Mouse (Mus musculus): ENCODE measurements at regions not wholly inside any gene's neighbourhood (a gene's known extent, or its start where the extent isn't known, plus 50 kb on each side); places are given as distances from the start of the nearest gene placed in this dataset.

GRCm38 (mm10) chr2:74264963-74265362 lies 314.3 kb downstream of the Lnpk start:
- no peaks in the 10 kb centered on the region for H3K4me1 ChIP-seq (ENCODE audit: control insufficient read depth, insufficient read depth, low read length)
- H3K4me3 ChIP-seq (ENCODE audit: insufficient read depth, low read length), result no peak overlapping the region
- TF ChIP-seq CTCF (IDR thresholded peaks at IDR 0.05; ENCODE audit: borderline replicate concordance, insufficient read depth, low read length), result no peak
- no peak for TF ChIP-seq POLR2A (IDR thresholded peaks at IDR 0.05; ENCODE audit: low read depth, low read length)
- no peak overlapping the region for H3K27ac ChIP-seq (ENCODE audit: insufficient read depth, low read length)

- TF ChIP-seq CTCF (IDR thresholded peaks at IDR 0.05; ENCODE audit: borderline replicate concordance, insufficient read depth, low read length), result no peak
- no peak for TF ChIP-seq POLR2A (IDR thresholded peaks at IDR 0.05; ENCODE audit: low read depth, low read length)
- H3K4me1 ChIP-seq (ENCODE audit: control insufficient read depth, insufficient read depth, low read length), result no peaks in the 10 kb centered on the region
- H3K4me3 ChIP-seq (ENCODE audit: insufficient read depth, low read length), result no peak overlapping the region
- H3K27ac ChIP-seq (ENCODE audit: insufficient read depth, low read length), result no peak overlapping the region
These were observed 322.0 kb downstream of the Lnpk start for GRCm38 (mm10) chr2:74257034-74257781.

- H3K27ac ChIP-seq (ENCODE audit: insufficient read depth, low read length), result no peak overlapping the region
- peaks cover 8% of the 10 kb centered on the region for H3K4me1 ChIP-seq (ENCODE audit: control insufficient read depth, insufficient read depth, low read length)
- TF ChIP-seq CTCF (IDR thresholded peaks at IDR 0.05; ENCODE audit: borderline replicate concordance, insufficient read depth, low read length), result no peak
- H3K4me3 ChIP-seq (ENCODE audit: insufficient read depth, low read length), result no peak overlapping the region
These were observed 331.7 kb downstream of the Lnpk start for GRCm38 (mm10) chr2:74247521-74247920.

- H3K4me3 ChIP-seq (ENCODE audit: insufficient read depth, low read length), result no peak overlapping the region
- H3K4me1 ChIP-seq (ENCODE audit: control insufficient read depth, insufficient read depth, low read length), result peaks cover 8% of the 10 kb centered on the region
- no peak for TF ChIP-seq CTCF (IDR thresholded peaks at IDR 0.05; ENCODE audit: borderline replicate concordance, insufficient read depth, low read length)
- no peak for TF ChIP-seq POLR2A (IDR thresholded peaks at IDR 0.05; ENCODE audit: low read depth, low read length)
- no peak overlapping the region for H3K27ac ChIP-seq (ENCODE audit: insufficient read depth, low read length)
These were observed 332.6 kb downstream of the Lnpk start for GRCm38 (mm10) chr2:74246631-74247030.

GRCm38 (mm10) chr2:74244203-74244602 lies 333.1 kb upstream of the Atp5g3 start:
- 0 out of 2 replicates have a peak overlapping the region, but pooled peaks have one; percentile 6 for H3K27ac ChIP-seq (ENCODE audit: insufficient read depth, low read length)
- H3K4me1 ChIP-seq (ENCODE audit: control insufficient read depth, insufficient read depth, low read length), result peaks cover 8% of the 10 kb centered on the region
- no peak overlapping the region for H3K4me3 ChIP-seq (ENCODE audit: insufficient read depth, low read length)
- TF ChIP-seq CTCF (IDR thresholded peaks at IDR 0.05; ENCODE audit: borderline replicate concordance, insufficient read depth, low read length) (no peak), POLR2A (IDR thresholded peaks at IDR 0.05; ENCODE audit: low read depth, low read length) (no peak)

- TF ChIP-seq CTCF (IDR thresholded peaks at IDR 0.05; ENCODE audit: borderline replicate concordance, insufficient read depth, low read length), result no peak
- no peak for TF ChIP-seq POLR2A (IDR thresholded peaks at IDR 0.05; ENCODE audit: low read depth, low read length)
- H3K27ac ChIP-seq (ENCODE audit: insufficient read depth, low read length), result 0 out of 2 replicates have a peak overlapping the region, but pooled peaks have one; percentile 6
- peaks cover 8% of the 10 kb centered on the region for H3K4me1 ChIP-seq (ENCODE audit: control insufficient read depth, insufficient read depth, low read length)
- no peak overlapping the region for H3K4me3 ChIP-seq (ENCODE audit: insufficient read depth, low read length)
These were observed 332.7 kb upstream of the Atp5g3 start for GRCm38 (mm10) chr2:74243801-74244200.

- no peak overlapping the region for H3K27ac ChIP-seq (ENCODE audit: insufficient read depth, low read length)
- peaks cover 8% of the 10 kb centered on the region for H3K4me1 ChIP-seq (ENCODE audit: control insufficient read depth, insufficient read depth, low read length)
- H3K4me3 ChIP-seq (ENCODE audit: insufficient read depth, low read length), result no peak overlapping the region
- TF ChIP-seq CTCF (IDR thresholded peaks at IDR 0.05; ENCODE audit: borderline replicate concordance, insufficient read depth, low read length), result no peak
- TF ChIP-seq POLR2A (IDR thresholded peaks at IDR 0.05; ENCODE audit: low read depth, low read length), result no peak
These were observed 328.5 kb upstream of the Atp5g3 start for GRCm38 (mm10) chr2:74239586-74239985.

GRCm38 (mm10) chr2:74217437-74217836 lies 306.3 kb upstream of the Atp5g3 start:
- no peaks in the 10 kb centered on the region for H3K4me1 ChIP-seq (ENCODE audit: control insufficient read depth, insufficient read depth, low read length)
- no peak for TF ChIP-seq CTCF (IDR thresholded peaks at IDR 0.05; ENCODE audit: borderline replicate concordance, insufficient read depth, low read length)
- no peak for TF ChIP-seq POLR2A (IDR thresholded peaks at IDR 0.05; ENCODE audit: low read depth, low read length)
- H3K4me3 ChIP-seq (ENCODE audit: insufficient read depth, low read length), result no peak overlapping the region
- H3K27ac ChIP-seq (ENCODE audit: insufficient read depth, low read length), result no peak overlapping the region

- Histone ChIP-seq H3K4me1 (ENCODE audit: control insufficient read depth, insufficient read depth, low read length) (no peaks in the 10 kb centered on the region), H3K27ac (ENCODE audit: insufficient read depth, low read length) (no peak overlapping the region), H3K4me3 (ENCODE audit: insufficient read depth, low read length) (no peak overlapping the region)
These were observed 299.1 kb upstream of the Atp5g3 start for GRCm38 (mm10) chr2:74210210-74210609.

GRCm38 (mm10) chr2:74209421-74209917 lies 298.3 kb upstream of the Atp5g3 start:
- Histone ChIP-seq H3K27ac (ENCODE audit: insufficient read depth, low read length) (no peak overlapping the region), H3K4me3 (ENCODE audit: insufficient read depth, low read length) (no peak overlapping the region)

More at GRCm38 (mm10) chr2:74210210-74210609, 299.1 kb upstream of the Atp5g3 start:
- TF ChIP-seq POLR2A (IDR thresholded peaks at IDR 0.05; ENCODE audit: low read depth, low read length) (no peak), CTCF (IDR thresholded peaks at IDR 0.05; ENCODE audit: borderline replicate concordance, insufficient read depth, low read length) (no peak)

More at GRCm38 (mm10) chr2:74209421-74209917, 298.3 kb upstream of the Atp5g3 start:
- no peaks in the 10 kb centered on the region for H3K4me1 ChIP-seq (ENCODE audit: control insufficient read depth, insufficient read depth, low read length)
- TF ChIP-seq CTCF (IDR thresholded peaks at IDR 0.05; ENCODE audit: borderline replicate concordance, insufficient read depth, low read length) (no peak), POLR2A (IDR thresholded peaks at IDR 0.05; ENCODE audit: low read depth, low read length) (no peak)
